Mouse (Mus musculus): Measurements from ENCODE around the gene Lbp. TPM values are rescaled to one million over a fixed set of nuclear protein-coding genes. Genes with fewer than 3 reads are reported as not detected.

Lbp gene
- polyA plus RNA-seq, 1 experiment from 2014 or later = 0.53 TPM

Other genes with a start within 250 kb of the Lbp start
- 3.9 and 4.7 TPM in 2 replicates for gene Tgm2, start 160.1 kb upstream of the Lbp start, polyA plus RNA-seq (2015; fragmentation: Nextera tagmentation; extraction: Ambion mirVana)
- 2.3 and 2.7 TPM in 2 replicates for gene D630003M21Rik, start 77.3 kb upstream of the Lbp start, polyA plus RNA-seq (2015; fragmentation: Nextera tagmentation; extraction: Ambion mirVana)
- gene Bpi, start 48.4 kb upstream of the Lbp start, polyA plus RNA-seq (2015; fragmentation: Nextera tagmentation; extraction: Ambion mirVana) = not detected in 2 replicates
- gene Snhg11, start 69.1 kb downstream of the Lbp start, polyA plus RNA-seq (2015; fragmentation: Nextera tagmentation; extraction: Ambion mirVana) = 56.7 and 73.0 TPM in 2 replicates
- 20.4 and 22.3 TPM in 2 replicates for gene Ralgapb, start 103.4 kb downstream of the Lbp start, polyA plus RNA-seq (2015; fragmentation: Nextera tagmentation; extraction: Ambion mirVana)
- gene Adig, start 196.1 kb downstream of the Lbp start, polyA plus RNA-seq (2015; fragmentation: Nextera tagmentation; extraction: Ambion mirVana) = not detected in 2 replicates
- 0.25 and 0.28 TPM in 2 replicates for gene Arhgap40, start 206.3 kb downstream of the Lbp start, polyA plus RNA-seq (2015; fragmentation: Nextera tagmentation; extraction: Ambion mirVana)